Mouse (Mus musculus) lung, embryonic 14.5 days (tissue): ENCODE measurements around the gene Padi3. TPM values are rescaled to one million over a fixed set of nuclear protein-coding genes. Genes with fewer than 3 reads are reported as not detected.

ENCODE experiments used
- ATAC-seq: fragments of 200-750 bp; cut with Nextera tagmentation; 2 replicates; pipeline ENCODE4 v1.8.0; 2017; ENCODE audit warnings: mild to moderate bottlenecking, moderate TSS enrichment, moderate library complexity; ENCODE audit not compliant: insufficient read depth
- DNase-seq: peaks from one replicate; pipeline ENCODE4 v3.0.0-alpha.2; 2015
- H3K27ac ChIP-seq: fragments of 300-500 bp; sonication (generic); 2 replicates; pipeline ENCODE4 v1.5.1; 2014; ENCODE audit warnings: low read depth, mild to moderate bottlenecking, moderate library complexity
- H3K27me3 ChIP-seq: fragments of 300-500 bp; sonication (generic); 2 replicates; pipeline ENCODE4 v1.6.1; 2014; ENCODE audit warnings: low read length, control low read depth; ENCODE audit not compliant: insufficient read depth
- H3K36me3 ChIP-seq: fragments of 300-500 bp; sonication (generic); 2 replicates; pipeline ENCODE4 v1.6.1; 2014; ENCODE audit warnings: control low read depth; ENCODE audit not compliant: insufficient read depth
- H3K4me1 ChIP-seq: fragments of 300-500 bp; sonication (generic); 2 replicates; pipeline ENCODE4 v1.6.1; 2014; ENCODE audit warnings: antibody characterized with exemption, control low read depth; ENCODE audit not compliant: insufficient read depth
- H3K4me2 ChIP-seq: fragments of 300-500 bp; sonication (generic); 2 replicates; pipeline ENCODE4 v1.6.1; 2014; ENCODE audit warnings: mild to moderate bottlenecking
- H3K4me3 ChIP-seq: fragments of 300-500 bp; sonication (generic); 2 replicates; pipeline ENCODE4 v1.5.1; 2014; ENCODE audit warnings: low read depth, low read length
- H3K9ac ChIP-seq: fragments of 300-500 bp; sonication (generic); 2 replicates; pipeline ENCODE4 v1.6.1; 2014
- H3K9me3 ChIP-seq: fragments of 300-500 bp; sonication (generic); 2 replicates; pipeline ENCODE4 v1.6.1; 2016; ENCODE audit warnings: low read depth, low read length, control low read depth
- CTCF ChIP-seq: IDR thresholded peaks from 2 replicates; pipeline ENCODE4 v1.5.1; 2016; ENCODE audit warnings: antibody characterized with exemption, low read depth
- WGBS: fragments of 180-500 bp; shearing (Covaris S2); extraction: QIAGEN DNeasy Blood & Tissue Kit; methylation state at CpG from one replicate; pipeline ENCODE4 v1.1.7; 2014; 5-methylcytosine and 5-hydroxymethylcytosine counted together
- polyA plus RNA-seq: library from polyadenylated mRNA; unstranded; fragments of >200 nt; fragmentation: Nextera tagmentation; extraction: Ambion mirVana; gene quantifications from 2 replicates; pipeline ENCODE4 v1.2.1, GENCODE M21; 2014

Gene Padi3
- polyA plus RNA-seq, 1 experiment from 2014 or later = 0.14 TPM

- 76% methylated on average over 11 of the region's 11 CpGs for WGBS
- TF ChIP-seq CTCF = no peak
- Histone ChIP-seq H3K4me3 (no peak overlapping the region), H3K4me1 (no peaks in the 10 kb centered on the region), H3K27ac (no peak overlapping the region), H3K36me3 (no peaks in the 10 kb centered on the region), H3K9me3 (no peaks in the 10 kb centered on the region), H3K27me3 (no peaks in the 10 kb centered on the region), H3K9ac (no peak overlapping the region), H3K4me2 (no peak overlapping the region)
- DNase-seq (no peak), ATAC-seq (no peak)
Observed at GRCm38 (mm10) chr4:140849310-140849709, 38.9 kb upstream of the Padi3 start.

- Histone ChIP-seq H3K36me3 (no peaks in the 10 kb centered on the region), H3K27me3 (no peaks in the 10 kb centered on the region), H3K9ac (no peak within 1 kb of the TSS), H3K9me3 (no peaks in the 10 kb centered on the region), H3K27ac (no peak within 1 kb of the TSS), H3K4me3 (no peak within 1 kb of the TSS), H3K4me1 (no peaks in the 10 kb centered on the region), H3K4me2 (no peak within 1 kb of the TSS)
- DNase-seq (peak; percentile 39), ATAC-seq (no peak)
- 68% methylated on average over 6 of the region's 6 CpGs for WGBS
- TF ChIP-seq CTCF = no peak
Observed at GRCm38 (mm10) chr4:140845666-140846065, 35.2 kb upstream of the Padi3 start, which contains the start of gene Padi1. TSS of gene Padi1 (minus strand) at chr4:140845778.

- no peaks in the 10 kb centered on the region for H3K4me1 ChIP-seq
- no peak overlapping the region for H3K9ac ChIP-seq
- no peak overlapping the region for H3K4me3 ChIP-seq
- H3K9me3 ChIP-seq = no peaks in the 10 kb centered on the region
- H3K36me3 ChIP-seq = no peaks in the 10 kb centered on the region
- no peak overlapping the region for H3K27ac ChIP-seq
- TF ChIP-seq CTCF = no peak
- ATAC-seq (no peak), DNase-seq (no peak)
- WGBS = 44% methylated on average over 4 of the region's 4 CpGs
- H3K4me2 ChIP-seq = no peak overlapping the region
- H3K27me3 ChIP-seq = no peaks in the 10 kb centered on the region
Observed at GRCm38 (mm10) chr4:140844991-140845390, 34.5 kb upstream of the Padi3 start.

- Histone ChIP-seq H3K9me3 (no peaks in the 10 kb centered on the region), H3K4me3 (no peak overlapping the region), H3K9ac (no peak overlapping the region), H3K27me3 (no peaks in the 10 kb centered on the region), H3K4me2 (no peak overlapping the region), H3K36me3 (no peaks in the 10 kb centered on the region), H3K4me1 (no peaks in the 10 kb centered on the region), H3K27ac (no peak overlapping the region)
- ATAC-seq (no peak), DNase-seq (no peak)
- WGBS = 54% methylated on average over 15 of the region's 15 CpGs
- TF ChIP-seq CTCF = no peak
Observed at GRCm38 (mm10) chr4:140843670-140844280, 33.3 kb upstream of the Padi3 start.

GRCm38 (mm10) chr4:140842909-140843308 is 32.5 kb upstream of the Padi3 start:
- H3K36me3 ChIP-seq = no peaks in the 10 kb centered on the region
- no peak overlapping the region for H3K4me3 ChIP-seq
- H3K4me2 ChIP-seq = no peak overlapping the region
- H3K27me3 ChIP-seq = no peaks in the 10 kb centered on the region
- 63% methylated on average over 1 of the region's 1 CpGs for WGBS
- H3K9me3 ChIP-seq = no peaks in the 10 kb centered on the region
- no peak for DNase-seq
- ATAC-seq = no peak
- H3K27ac ChIP-seq = no peak overlapping the region
- no peaks in the 10 kb centered on the region for H3K4me1 ChIP-seq
- H3K9ac ChIP-seq = no peak overlapping the region
- TF ChIP-seq CTCF = no peak

GRCm38 (mm10) chr4:140837879-140838278 is 27.4 kb upstream of the Padi3 start:
- WGBS = 13% methylated on average over 8 of the region's 8 CpGs
- Histone ChIP-seq H3K4me1 (0 out of 2 replicates have a peak, but pooled peaks cover 2% of the 10 kb centered on the region), H3K9ac (no peak overlapping the region), H3K36me3 (no peaks in the 10 kb centered on the region), H3K27ac (no peak overlapping the region), H3K9me3 (no peaks in the 10 kb centered on the region), H3K27me3 (no peaks in the 10 kb centered on the region), H3K4me2 (no peak overlapping the region), H3K4me3 (no peak overlapping the region)
- peak; percentile 62 for DNase-seq
- TF ChIP-seq CTCF = no peak
- ATAC-seq = peak; percentile 52; the same call in 1 of the 2 replicates

- WGBS = 59% methylated on average over 11 of the region's 11 CpGs
- Histone ChIP-seq H3K4me2 (no peak overlapping the region), H3K36me3 (no peaks in the 10 kb centered on the region), H3K4me1 (0 out of 2 replicates have a peak, but pooled peaks cover 2% of the 10 kb centered on the region), H3K9ac (no peak overlapping the region), H3K27ac (no peak overlapping the region), H3K4me3 (no peak overlapping the region), H3K9me3 (no peaks in the 10 kb centered on the region), H3K27me3 (no peaks in the 10 kb centered on the region)
- TF ChIP-seq CTCF = no peak
- no peak for ATAC-seq
- DNase-seq = peak; percentile 27
Observed at GRCm38 (mm10) chr4:140836208-140836866, 25.9 kb upstream of the Padi3 start.
